7 mouse cellular contexts compared by ENCODE assay signal in the genomic region with DNA sequence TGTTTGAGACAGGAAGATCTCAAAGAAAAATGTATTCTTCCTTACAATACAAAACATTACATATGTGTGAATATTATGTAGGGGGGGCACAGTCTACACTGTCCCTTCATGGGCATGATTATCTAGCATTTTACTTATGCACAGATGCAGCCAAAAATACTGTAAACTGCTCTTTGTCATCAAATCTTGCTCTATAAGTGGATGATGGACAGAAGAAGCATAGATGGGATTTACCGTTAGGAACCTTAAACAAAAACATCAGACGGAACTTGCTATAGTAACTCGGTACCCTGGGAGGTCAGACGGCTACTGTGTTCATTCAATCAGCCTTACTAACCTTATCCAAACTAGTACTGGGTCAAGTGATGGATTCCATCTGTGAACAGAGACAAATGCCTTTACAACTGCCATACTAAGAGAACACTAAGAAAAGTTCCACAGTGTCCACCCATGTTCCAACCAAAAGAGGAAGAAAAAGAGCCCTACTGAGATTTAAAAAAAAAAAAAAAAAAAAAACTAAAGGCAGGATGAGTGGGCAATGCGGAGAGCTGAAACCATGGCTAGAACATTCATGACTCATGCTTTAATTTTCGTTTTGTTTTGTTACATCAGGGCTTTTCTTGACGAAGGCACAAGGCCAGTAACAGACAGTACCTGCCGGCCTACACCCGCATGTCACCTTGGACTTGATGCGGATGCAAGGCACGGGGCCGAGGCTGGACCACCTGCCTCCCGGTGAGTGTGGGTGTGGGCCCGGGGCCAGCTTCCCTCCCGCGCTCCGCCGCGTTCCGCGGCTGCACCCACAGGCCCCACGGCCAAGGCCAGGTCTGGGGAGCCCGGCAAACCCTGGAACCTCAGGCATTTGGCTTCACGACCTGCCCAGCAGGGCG. TPM values are rescaled to one million over a fixed set of nuclear protein-coding genes. Genes with fewer than 3 reads are reported as not detected.
DNase-seq lines count a peak whose midpoint lies in the region; ATAC-seq and TF ChIP-seq lines count a peak whose summit lies in the region.

No protein-coding gene starts in this region.

- H3K4me1 ChIP-seq in spleen, adult 2 months (ENCODE audit: control insufficient read depth, insufficient read depth, insufficient read length), result peaks cover 3% of the 10 kb centered on the region; the same call in 1 of the 2 replicates
- peaks cover 11% of the 10 kb centered on the region for H3K4me1 ChIP-seq in embryonic facial prominence, embryonic 15.5 days
- 0 out of 2 replicates have a peak, but pooled peaks cover 8% of the 10 kb centered on the region for H3K4me1 ChIP-seq in limb, embryonic 14.5 days (ENCODE audit: control insufficient read depth, insufficient read depth, low read length)

- H3K4me3 ChIP-seq in spleen, adult 2 months (ENCODE audit: extremely low read depth, insufficient read depth, insufficient read length), result peak overlapping the region; percentile 81
- H3K4me3 ChIP-seq in embryonic facial prominence, embryonic 15.5 days (replicated peaks), result peak overlapping the region; percentile 86
- H3K4me3 ChIP-seq in limb, embryonic 14.5 days (replicated peaks; ENCODE audit: low read length), result peak overlapping the region; percentile 72

- DNase-seq in spleen, adult 2 months (ENCODE audit: low read depth in 1 of 2, low spot score in 2 of 2), result no peak
- DNase-seq in spleen, postnatal 4 days (ENCODE audit: low spot score in 2 of 2), result no peak
- no peak for DNase-seq in limb, embryonic 14.5 days (ENCODE audit: low spot score)
- peak; percentile 16 for DNase-seq in skeletal muscle tissue, adult 2 months (ENCODE audit: low read depth, low spot score)
- no peak for DNase-seq in urinary bladder, postnatal 36 days (ENCODE audit: low spot score in 2 of 2)
- DNase-seq in adrenal gland, postnatal 4 days (ENCODE audit: low spot score in 2 of 2), result no peak

- H3K27ac ChIP-seq in spleen, adult 2 months (ENCODE audit: insufficient read depth, low read length), result peak overlapping the region; percentile 85
- peak overlapping the region; percentile 86 for H3K27ac ChIP-seq in embryonic facial prominence, embryonic 15.5 days (replicated peaks)
- peak overlapping the region; percentile 76 for H3K27ac ChIP-seq in limb, embryonic 14.5 days (replicated peaks; ENCODE audit: low read depth, low read length)

- H3K9me3 ChIP-seq in embryonic facial prominence, embryonic 15.5 days (replicated peaks), result no peaks in the 10 kb centered on the region
- no peaks in the 10 kb centered on the region for H3K9me3 ChIP-seq in limb, embryonic 14.5 days (ENCODE audit: control insufficient read depth, low read length)

- TF ChIP-seq CTCF in spleen, adult 2 months (IDR thresholded peaks at IDR 0.05; ENCODE audit: extremely low read depth, insufficient read depth, insufficient read length, insufficient replicate concordance), result no peak

- WGBS in spleen, adult 2 months, result 6% methylated on average over 25 of the region's 25 CpGs
- 1% methylated on average over 25 of the region's 25 CpGs for WGBS in embryonic facial prominence, embryonic 15.5 days
- WGBS in limb, embryonic 14.5 days, result 2% methylated on average over 25 of the region's 25 CpGs

- H3K27me3 ChIP-seq in spleen, adult 2 months (ENCODE audit: control insufficient read depth, insufficient read depth, low read length), result no peaks in the 10 kb centered on the region
- no peaks in the 10 kb centered on the region for H3K27me3 ChIP-seq in embryonic facial prominence, embryonic 15.5 days
- H3K27me3 ChIP-seq in limb, embryonic 14.5 days (ENCODE audit: control insufficient read depth, insufficient read depth, low read length), result no peaks in the 10 kb centered on the region

- TF ChIP-seq POLR2A in spleen, adult 2 months (IDR thresholded peaks at IDR 0.05; ENCODE audit: low read depth, low read length), result no peak
- no peak for TF ChIP-seq POLR2A in limb, embryonic 14.5 days (IDR thresholded peaks at IDR 0.05; ENCODE audit: borderline replicate concordance, extremely low read depth, insufficient read depth, insufficient read length)

- H3K9ac ChIP-seq in embryonic facial prominence, embryonic 15.5 days, result peak overlapping the region; percentile 93
- peak overlapping the region; percentile 82 for H3K9ac ChIP-seq in limb, embryonic 14.5 days (ENCODE audit: low read depth, low read length, severe bottlenecking)

- H3K4me2 ChIP-seq in embryonic facial prominence, embryonic 15.5 days (replicated peaks), result peak overlapping the region; percentile 50
- H3K4me2 ChIP-seq in limb, embryonic 14.5 days (replicated peaks; ENCODE audit: low read depth, low read length, severe bottlenecking), result peak overlapping the region; percentile 61

- H3K36me3 ChIP-seq in spleen, adult 2 months (ENCODE audit: control insufficient read depth, insufficient read depth, low read length), result no peaks in the 10 kb centered on the region
- no peaks in the 10 kb centered on the region for H3K36me3 ChIP-seq in embryonic facial prominence, embryonic 15.5 days
- H3K36me3 ChIP-seq in limb, embryonic 14.5 days (ENCODE audit: control insufficient read depth, insufficient read depth, low read length), result no peaks in the 10 kb centered on the region

- peak; percentile 65 for ATAC-seq in embryonic facial prominence, embryonic 15.5 days (ENCODE audit: insufficient number of reproducible peaks, low FRiP score, low TSS enrichment, low read depth)
- ATAC-seq in limb, embryonic 14.5 days (ENCODE audit: low FRiP score, low read depth), result peak; percentile 76

RNA-seq across cellular contexts. Expression of gene Stard3nl, which starts 0.6 kb away (rescaled TPM):
- 9.7 and 11.0 TPM in 2 replicates for polyA plus RNA-seq in spleen, adult 2 months (2012; rRNA removed)
- polyA plus RNA-seq in embryonic facial prominence, embryonic 15.5 days (2015; fragmentation: Nextera tagmentation; extraction: Ambion mirVana), result 88.8 and 89.6 TPM in 2 replicates
- 61.7 and 63.5 TPM in 2 replicates for polyA plus RNA-seq in limb, embryonic 14.5 days (2012; rRNA removed)
- polyA plus RNA-seq in limb, embryonic 14.5 days (2014; fragmentation: Nextera tagmentation; extraction: Ambion mirVana), result 75.9 and 83.1 TPM in 2 replicates
- 10 to 100 TPM; 40.0 to 43.4 TPM for total RNA-seq in adrenal gland, postnatal 4 days (2021)
